Mouse (Mus musculus) kidney, postnatal 0 days (tissue): ENCODE results near the gene Atp6v0a1. TPM values are rescaled to one million over a fixed set of nuclear protein-coding genes. Genes with fewer than 3 reads are reported as not detected.
A peak's percentile ranks its signal among the peaks of the same experiment; 100 is the strongest.

Source experiments
- ATAC-seq: fragments of 200-750 bp; cut with Nextera tagmentation; replicated peaks from 2 replicates; pipeline ENCODE4 v1.8.0; 2017; ENCODE audit warnings: low read depth, moderate number of reproducible peaks, moderate TSS enrichment, moderate library complexity; ENCODE audit not compliant: low FRiP score
- DNase-seq: peaks from one replicate; pipeline ENCODE4 v3.0.0-alpha.2; 2016; ENCODE audit warnings: low spot score
- H3K27ac ChIP-seq: fragments of 300-500 bp; sonication (generic); 2 replicates; pipeline ENCODE4 v1.5.1; 2014; ENCODE audit warnings: mild to moderate bottlenecking
- H3K27me3 ChIP-seq: fragments of 300-500 bp; sonication (generic); 2 replicates; pipeline ENCODE4 v1.6.1; 2014; ENCODE audit warnings: low read length, mixed read lengths; ENCODE audit not compliant: insufficient read depth
- H3K36me3 ChIP-seq: fragments of 300-500 bp; sonication (generic); 2 replicates; pipeline ENCODE4 v1.6.1; 2014; ENCODE audit warnings: low read length, mixed read lengths; ENCODE audit not compliant: insufficient read depth
- H3K4me1 ChIP-seq: fragments of 300-500 bp; sonication (generic); replicated peaks from 2 replicates; pipeline ENCODE4 v1.6.1; 2014; ENCODE audit warnings: antibody characterized with exemption, low read length, mixed read lengths; ENCODE audit not compliant: insufficient read depth
- H3K4me2 ChIP-seq: fragments of 300-500 bp; sonication (generic); 2 replicates; pipeline ENCODE4 v1.6.1; 2014; ENCODE audit warnings: mild to moderate bottlenecking, low read length, moderate library complexity, mixed read lengths
- H3K4me3 ChIP-seq: fragments of 300-500 bp; sonication (generic); replicated peaks from 2 replicates; pipeline ENCODE4 v1.5.1; 2014; ENCODE audit warnings: low read depth, low read length
- H3K9ac ChIP-seq: fragments of 300-500 bp; sonication (generic); 2 replicates; pipeline ENCODE4 v1.6.1; 2014; ENCODE audit warnings: low read depth, low read length
- H3K9me3 ChIP-seq: fragments of 300-500 bp; sonication (generic); replicated peaks from 2 replicates; pipeline ENCODE4 v1.6.1; 2016; ENCODE audit warnings: low read length, inconsistent platforms, mixed read lengths
- CTCF ChIP-seq: IDR thresholded peaks from 2 replicates; pipeline ENCODE4 v1.5.1; 2016; ENCODE audit warnings: antibody characterized with exemption, low read depth, mild to moderate bottlenecking, moderate library complexity
- WGBS: fragments of 180-500 bp; shearing (Covaris S2); extraction: QIAGEN DNeasy Blood & Tissue Kit; methylation state at CpG from one replicate; pipeline ENCODE4 v1.1.7; 2014; 5-methylcytosine and 5-hydroxymethylcytosine counted together
- polyA plus RNA-seq: library from polyadenylated mRNA; unstranded; fragments of >200 nt; fragmentation: Nextera tagmentation; extraction: Ambion mirVana; gene quantifications from 2 replicates; pipeline ENCODE4 v1.2.1, GENCODE M21; 2015

The Atp6v0a1 gene
- polyA plus RNA-seq, 1 experiment from 2014 or later, result 35.1 TPM

DNA sequence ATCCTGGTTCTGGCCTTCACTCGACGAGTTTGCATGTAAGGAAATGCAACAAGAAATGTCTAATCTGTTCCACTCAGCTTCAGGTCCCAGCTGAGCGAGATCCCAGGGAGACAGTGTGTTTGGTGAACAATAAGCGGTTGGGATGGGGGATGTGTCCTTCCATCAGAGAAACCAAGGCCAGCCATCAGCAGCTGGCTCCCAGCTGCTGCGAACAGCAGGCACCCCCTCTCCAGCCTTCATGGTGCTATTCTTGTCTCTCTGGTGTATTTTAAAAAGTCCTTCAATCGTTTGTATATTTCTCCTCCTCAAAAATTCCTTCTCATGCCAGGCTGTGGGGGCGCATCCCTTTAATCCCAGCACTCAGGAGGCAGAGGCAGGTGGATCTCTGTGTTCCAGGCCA is 34.0 kb upstream of the Atp6v0a1 start:
- Histone ChIP-seq H3K36me3 (no peaks in the 10 kb centered on the region), H3K27ac (no peak overlapping the region), H3K4me2 (no peak overlapping the region), H3K27me3 (no peaks in the 10 kb centered on the region), H3K4me1 (no peaks in the 10 kb centered on the region), H3K4me3 (no peak overlapping the region), H3K9me3 (no peaks in the 10 kb centered on the region), H3K9ac (no peak overlapping the region)
- no peak for TF ChIP-seq CTCF
- DNase-seq (peak; percentile 23), ATAC-seq (no peak)
- WGBS, result 62% methylated on average over 7 of the region's 7 CpGs

DNA sequence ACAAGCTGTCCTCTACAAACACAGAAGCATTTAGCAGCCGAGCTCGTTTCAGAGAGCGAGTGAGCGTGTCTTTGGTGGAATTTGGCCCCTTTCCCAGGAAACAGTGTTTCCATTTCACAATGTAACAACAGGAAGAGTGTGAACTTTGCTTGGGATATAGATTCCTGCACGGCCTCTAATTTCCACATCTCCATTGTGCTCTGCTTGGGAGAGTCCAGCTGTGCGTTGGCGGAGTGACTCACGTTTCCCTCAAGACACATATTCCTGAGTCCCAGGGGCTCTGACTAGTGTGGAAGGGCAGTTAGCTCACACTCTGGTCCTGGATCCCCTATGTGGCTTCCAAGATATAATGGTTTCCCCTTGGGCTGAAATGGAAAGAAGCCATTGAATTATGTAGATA is 29.4 kb upstream of the Atp6v0a1 start:
- 0 out of 2 replicates have a peak, but pooled peaks have one; percentile 36 for ATAC-seq
- Histone ChIP-seq H3K36me3 (no peaks in the 10 kb centered on the region), H3K4me1 (no peaks in the 10 kb centered on the region), H3K9me3 (no peaks in the 10 kb centered on the region), H3K4me2 (0 out of 2 replicates have a peak overlapping the region, but pooled peaks have one; percentile 7), H3K9ac (no peak overlapping the region), H3K27me3 (no peaks in the 10 kb centered on the region), H3K27ac (peak overlapping the region; percentile 51), H3K4me3 (no peak overlapping the region)
- TF ChIP-seq CTCF, result no peak
- WGBS, result 20% methylated on average over 8 of the region's 8 CpGs
- DNase-seq, result peak; percentile 88

DNA sequence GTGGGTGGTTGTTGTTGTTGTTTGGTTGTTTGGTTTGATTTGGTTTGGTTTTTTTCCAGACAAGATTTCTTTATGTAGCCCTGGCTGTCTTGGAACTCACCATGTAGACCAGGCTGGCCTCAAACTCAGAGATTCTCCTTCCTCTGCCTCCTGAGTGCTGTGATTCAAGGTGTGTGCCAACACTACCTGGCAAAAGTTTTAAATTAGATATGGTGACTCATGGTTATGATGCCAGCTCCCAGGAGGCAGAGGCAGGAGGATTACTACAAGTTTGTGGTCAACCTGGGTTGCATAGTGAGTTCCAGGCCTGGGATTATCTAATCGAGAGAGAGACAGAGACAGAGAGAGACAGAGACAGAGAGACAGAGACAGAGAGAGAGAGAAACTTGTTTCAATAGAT is 28.8 kb upstream of the Atp6v0a1 start:
- H3K27me3 ChIP-seq, result no peaks in the 10 kb centered on the region
- TF ChIP-seq CTCF, result no peak
- no peaks in the 10 kb centered on the region for H3K4me1 ChIP-seq
- no peak overlapping the region for H3K4me2 ChIP-seq
- ATAC-seq, result no peak
- WGBS, result 79% methylated on average over 1 of the region's 1 CpGs
- H3K27ac ChIP-seq, result peak overlapping the region; percentile 51
- no peak overlapping the region for H3K4me3 ChIP-seq
- DNase-seq, result no peak
- H3K36me3 ChIP-seq, result no peaks in the 10 kb centered on the region
- no peak overlapping the region for H3K9ac ChIP-seq
- H3K9me3 ChIP-seq, result no peaks in the 10 kb centered on the region

DNA sequence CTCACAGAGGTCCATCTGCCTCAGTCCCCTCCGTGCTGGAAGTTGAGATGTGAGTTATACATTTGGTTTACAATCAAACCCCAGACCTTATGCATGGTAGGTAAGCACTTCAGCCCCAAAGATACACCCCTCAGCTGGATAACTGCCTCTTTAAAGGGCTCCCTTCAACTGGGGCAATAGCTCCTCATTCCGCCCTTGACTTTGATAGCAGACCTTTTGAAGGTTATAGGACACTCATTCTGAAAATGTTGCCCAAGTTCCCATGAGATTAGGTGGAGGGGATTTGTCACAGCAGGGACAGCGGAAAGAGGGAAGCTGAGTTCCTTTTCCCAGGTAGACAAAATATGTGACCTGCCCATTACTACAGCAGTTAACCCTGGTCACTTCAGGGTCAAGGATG is 28.0 kb upstream of the Atp6v0a1 start:
- Histone ChIP-seq H3K4me2 (no peak overlapping the region), H3K36me3 (no peaks in the 10 kb centered on the region), H3K9me3 (no peaks in the 10 kb centered on the region), H3K9ac (no peak overlapping the region), H3K27ac (no peak overlapping the region), H3K27me3 (no peaks in the 10 kb centered on the region), H3K4me1 (no peaks in the 10 kb centered on the region), H3K4me3 (no peak overlapping the region)
- ATAC-seq (no peak), DNase-seq (no peak)
- 77% methylated on average over 3 of the region's 3 CpGs for WGBS
- TF ChIP-seq CTCF, result no peak

DNA sequence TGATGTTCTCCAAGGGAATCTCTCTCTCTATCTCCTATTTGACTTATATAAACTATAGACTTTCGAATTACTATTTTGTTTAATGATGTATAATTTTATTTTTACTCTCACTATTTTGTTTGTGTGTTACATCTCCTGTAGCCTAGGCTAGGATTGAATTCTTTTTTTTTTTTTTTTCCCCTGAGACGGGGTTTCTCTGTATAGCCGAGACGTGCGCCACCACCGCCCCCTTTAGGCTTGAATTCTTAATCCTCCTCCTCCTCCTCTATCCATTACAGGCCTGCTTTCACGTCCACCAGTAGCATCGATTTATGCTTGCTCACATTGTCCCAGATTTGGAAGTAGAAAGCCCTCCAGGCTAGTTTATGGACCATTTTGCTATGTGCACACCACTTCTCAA is 27.2 kb upstream of the Atp6v0a1 start:
- 34% methylated on average over 8 of the region's 8 CpGs for WGBS
- Histone ChIP-seq H3K4me3 (no peak overlapping the region), H3K9me3 (no peaks in the 10 kb centered on the region), H3K27ac (no peak overlapping the region), H3K27me3 (no peaks in the 10 kb centered on the region), H3K4me2 (no peak overlapping the region), H3K9ac (no peak overlapping the region), H3K4me1 (no peaks in the 10 kb centered on the region), H3K36me3 (no peaks in the 10 kb centered on the region)
- TF ChIP-seq CTCF, result peak; percentile 26; the same call in 1 of the 2 replicates
- ATAC-seq (no peak), DNase-seq (no peak)

DNA sequence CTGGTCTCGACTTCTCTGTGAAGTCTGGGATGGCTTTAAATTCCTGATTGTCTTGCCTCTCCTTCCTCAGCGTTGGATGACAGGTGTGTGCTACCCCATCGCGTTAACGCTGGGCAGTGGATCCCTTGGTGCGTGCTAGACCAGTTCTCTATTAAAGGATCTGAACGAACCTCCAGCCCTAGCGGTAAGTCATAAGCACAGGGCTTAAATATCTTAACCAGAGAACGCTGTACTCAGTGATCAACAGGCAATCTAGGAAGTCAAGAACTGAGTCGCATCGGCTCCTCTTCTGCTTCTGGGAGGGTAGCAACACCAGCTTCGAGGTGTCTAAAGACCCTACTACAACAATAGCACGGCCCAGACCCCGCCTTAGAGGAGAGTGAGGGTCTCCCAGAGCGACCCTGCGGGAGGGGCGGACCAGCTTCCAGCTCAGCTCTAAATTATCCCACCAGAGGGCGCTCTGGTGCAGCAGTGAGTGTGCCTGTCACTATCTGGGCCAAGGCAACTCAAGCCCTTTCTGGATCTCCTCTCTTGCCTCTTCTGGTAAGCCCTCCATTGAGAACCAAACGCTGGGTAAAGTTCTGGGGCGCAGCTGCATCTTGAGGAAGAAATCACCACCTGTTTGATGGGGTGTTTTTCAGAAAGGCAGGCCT is 26.0 kb upstream of the Atp6v0a1 start:
- H3K9me3 ChIP-seq, result no peaks in the 10 kb centered on the region
- peak overlapping the region; percentile 36 for H3K4me3 ChIP-seq
- peak overlapping the region; percentile 55 for H3K9ac ChIP-seq
- H3K36me3 ChIP-seq, result no peaks in the 10 kb centered on the region
- peak; percentile 87 for DNase-seq
- H3K27me3 ChIP-seq, result no peaks in the 10 kb centered on the region
- no peaks in the 10 kb centered on the region for H3K4me1 ChIP-seq
- H3K27ac ChIP-seq, result no peak overlapping the region
- WGBS, result 3% methylated on average over 20 of the region's 20 CpGs
- H3K4me2 ChIP-seq, result peak overlapping the region; percentile 71
- ATAC-seq, result peak; percentile 33; the same call in 1 of the 2 replicates
- TF ChIP-seq CTCF, result peak; percentile 96
